Mouse (Mus musculus) testis, adult 2 months (tissue): ENCODE measurements around the gene Nudt9. TPM values are rescaled to one million over a fixed set of nuclear protein-coding genes. Genes with fewer than 3 reads are reported as not detected.

Experiments
- H3K27ac ChIP-seq: fragments of 200-500 bp; 2 replicates; pipeline ENCODE4 v1.5.1; 2012; ENCODE audit warnings: low read depth, low read length; ENCODE audit not compliant: control insufficient read depth, insufficient read depth
- H3K27me3 ChIP-seq: fragments of 200-500 bp; 2 replicates; pipeline ENCODE4 v1.6.1; 2012; ENCODE audit warnings: mild to moderate bottlenecking, low read length, moderate library complexity; ENCODE audit not compliant: control insufficient read depth, insufficient read depth
- H3K36me3 ChIP-seq: fragments of 200-500 bp; 2 replicates; pipeline ENCODE4 v1.6.1; 2012; ENCODE audit warnings: mild to moderate bottlenecking, low read length; ENCODE audit not compliant: control insufficient read depth, insufficient read depth
- H3K4me1 ChIP-seq: fragments of 200-500 bp; 2 replicates; pipeline ENCODE4 v1.6.1; 2012; ENCODE audit warnings: low read length; ENCODE audit not compliant: control insufficient read depth, insufficient read depth
- H3K4me3 ChIP-seq: fragments of 200-500 bp; 2 replicates; pipeline ENCODE4 v1.5.1; 2012; ENCODE audit warnings: low read depth, mild to moderate bottlenecking, low read length, moderate library complexity, mixed read lengths; ENCODE audit not compliant: control insufficient read depth
- CTCF ChIP-seq: fragments of 200-500 bp; IDR thresholded peaks from 2 replicates; pipeline ENCODE4 v1.5.1; 2012; ENCODE audit warnings: low read depth, mild to moderate bottlenecking, inconsistent platforms, low read length, moderate library complexity; ENCODE audit not compliant: control insufficient read depth, insufficient read depth, insufficient replicate concordance
- POLR2A ChIP-seq: fragments of 200-500 bp; IDR thresholded peaks from 2 replicates; pipeline ENCODE4 v1.6.1; 2012; ENCODE audit warnings: low read depth, mild to moderate bottlenecking, inconsistent platforms, low read length, moderate library complexity; ENCODE audit not compliant: control insufficient read depth
- polyA plus RNA-seq: library from polyadenylated mRNA; depleted of rRNA; stranded (reverse); fragments of >200 nt; gene quantifications from 2 replicates; pipeline ENCODE4 v1.2.3, GENCODE M21; 2012

Nudt9 gene
- polyA plus RNA-seq, 1 experiment: 170 TPM

- Histone ChIP-seq H3K4me3 (no peak overlapping the region), H3K4me1 (no peaks in the 10 kb centered on the region; the same call in 1 of the 2 replicates), H3K36me3 (peaks cover 3% of the 10 kb centered on the region), H3K27ac (no peak overlapping the region), H3K27me3 (no peaks in the 10 kb centered on the region)
- TF ChIP-seq POLR2A: no peak
- no peak for TF ChIP-seq CTCF
Observed at GRCm38 (mm10) chr5:104056295-104056694, 10.2 kb downstream of the Nudt9 start.

GRCm38 (mm10) chr5:104058021-104058420 lies 11.9 kb downstream of the Nudt9 start:
- TF ChIP-seq POLR2A (no peak), CTCF (peak; percentile 75; the same call in 1 of the 2 replicates)
- H3K36me3 ChIP-seq: peaks cover 2% of the 10 kb centered on the region

GRCm38 (mm10) chr5:104059628-104060027 lies 13.5 kb downstream of the Nudt9 start:
- Histone ChIP-seq H3K36me3 (peaks cover 2% of the 10 kb centered on the region), H3K4me1 (no peaks in the 10 kb centered on the region), H3K27me3 (no peaks in the 10 kb centered on the region), H3K27ac (peak overlapping the region; percentile 16; the same call in 1 of the 2 replicates), H3K4me3 (no peak overlapping the region)
- TF ChIP-seq POLR2A (no peak), CTCF (no peak)

More at GRCm38 (mm10) chr5:104058021-104058420, 11.9 kb downstream of the Nudt9 start:
- no peak overlapping the region for H3K27ac ChIP-seq
- H3K4me3 ChIP-seq: no peak overlapping the region
- H3K4me1 ChIP-seq: no peaks in the 10 kb centered on the region; the same call in 1 of the 2 replicates
- H3K27me3 ChIP-seq: no peaks in the 10 kb centered on the region

- TF ChIP-seq POLR2A (no peak), CTCF (no peak)
- H3K27me3 ChIP-seq: no peaks in the 10 kb centered on the region
- no peak overlapping the region for H3K27ac ChIP-seq
- no peak overlapping the region for H3K4me3 ChIP-seq
- H3K4me1 ChIP-seq: no peaks in the 10 kb centered on the region
- H3K36me3 ChIP-seq: peaks cover 4% of the 10 kb centered on the region
Observed at GRCm38 (mm10) chr5:104060429-104060828, 14.3 kb downstream of the Nudt9 start.

GRCm38 (mm10) chr5:104061936-104062772 lies 16.0 kb downstream of the Nudt9 start:
- Histone ChIP-seq H3K27me3 (no peaks in the 10 kb centered on the region), H3K4me3 (no peak overlapping the region), H3K4me1 (no peaks in the 10 kb centered on the region), H3K36me3 (peaks cover 4% of the 10 kb centered on the region), H3K27ac (peak overlapping the region; percentile 53)
- TF ChIP-seq POLR2A (no peak), CTCF (no peak)

GRCm38 (mm10) chr5:104062773-104063551 lies 16.9 kb downstream of the Nudt9 start:
- Histone ChIP-seq H3K27me3 (no peaks in the 10 kb centered on the region), H3K4me1 (no peaks in the 10 kb centered on the region), H3K27ac (peak overlapping the region; percentile 53), H3K4me3 (no peak overlapping the region), H3K36me3 (peaks cover 4% of the 10 kb centered on the region)
- TF ChIP-seq CTCF: no peak
- TF ChIP-seq POLR2A: no peak

GRCm38 (mm10) chr5:104068751-104069150 lies 22.6 kb downstream of the Nudt9 start:
- no peak for TF ChIP-seq POLR2A
- TF ChIP-seq CTCF: peak; percentile 61; the same call in 1 of the 2 replicates
- Histone ChIP-seq H3K27me3 (no peaks in the 10 kb centered on the region), H3K4me3 (no peak overlapping the region), H3K36me3 (0 out of 2 replicates have a peak, but pooled peaks cover 2% of the 10 kb centered on the region), H3K27ac (no peak overlapping the region), H3K4me1 (peaks cover 3% of the 10 kb centered on the region; the same call in 1 of the 2 replicates)
